Mouse (Mus musculus): ENCODE measurements around the gene Dcaf15. TPM values are rescaled to one million over a fixed set of nuclear protein-coding genes. Genes with fewer than 3 reads are reported as not detected.

Gene Dcaf15
- polyA plus RNA-seq (2012; rRNA removed), result 37.4 and 108 TPM in 2 replicates

- Histone ChIP-seq H3K4me1 (ENCODE audit: control insufficient read depth, insufficient read depth, insufficient read length, low read length) (peaks cover 25% of the 10 kb centered on the region), H3K27me3 (ENCODE audit: control insufficient read depth, insufficient read depth, low read length) (no peaks in the 10 kb centered on the region), H3K36me3 (ENCODE audit: control insufficient read depth, insufficient read depth, low read length) (peaks cover 11% of the 10 kb centered on the region), H3K4me3 (ENCODE audit: low read depth, low read length) (peak within 1 kb of the TSS; percentile 95), H3K27ac (ENCODE audit: insufficient read depth, low read depth, low read length) (peak within 1 kb of the TSS; percentile 99)
- WGBS, result 5% methylated on average over 42 of the region's 42 CpGs
- TF ChIP-seq POLR2A (IDR thresholded peaks at IDR 0.05; ENCODE audit: low read depth, low read length) (peak; percentile 44), CTCF (IDR thresholded peaks at IDR 0.05; ENCODE audit: extremely low read depth, insufficient read length, insufficient replicate concordance, low read depth, low read length) (no peak)
Measured at GRCm38 (mm10) chr8:84104697-84105609, at the start of gene Dcaf15. Gene Dcaf15 (minus strand): TSS chr8:84104768.

GRCm38 (mm10) chr8:84149181-84149580, 44.6 kb upstream of the Dcaf15 start:
- H3K27ac ChIP-seq (ENCODE audit: insufficient read depth, low read depth, low read length), result no peak overlapping the region
- 40% methylated on average over 3 of the region's 3 CpGs for WGBS

GRCm38 (mm10) chr8:84148531-84148850, 43.9 kb upstream of the Dcaf15 start:
- peaks cover 10% of the 10 kb centered on the region for H3K36me3 ChIP-seq (ENCODE audit: control insufficient read depth, insufficient read depth, low read length)
- no peak overlapping the region for H3K4me3 ChIP-seq (ENCODE audit: low read depth, low read length)
- TF ChIP-seq POLR2A (IDR thresholded peaks at IDR 0.05; ENCODE audit: low read depth, low read length) (no peak), CTCF (IDR thresholded peaks at IDR 0.05; ENCODE audit: extremely low read depth, insufficient read length, insufficient replicate concordance, low read depth, low read length) (no peak)
- WGBS, result 74% methylated on average over 5 of the region's 5 CpGs
- H3K4me1 ChIP-seq (ENCODE audit: control insufficient read depth, insufficient read depth, insufficient read length, low read length), result peaks cover 10% of the 10 kb centered on the region
- no peaks in the 10 kb centered on the region for H3K27me3 ChIP-seq (ENCODE audit: control insufficient read depth, insufficient read depth, low read length)
- H3K27ac ChIP-seq (ENCODE audit: insufficient read depth, low read depth, low read length), result no peak overlapping the region

More at GRCm38 (mm10) chr8:84149181-84149580, 44.6 kb upstream of the Dcaf15 start:
- TF ChIP-seq CTCF (IDR thresholded peaks at IDR 0.05; ENCODE audit: extremely low read depth, insufficient read length, insufficient replicate concordance, low read depth, low read length) (no peak), POLR2A (IDR thresholded peaks at IDR 0.05; ENCODE audit: low read depth, low read length) (no peak)
- Histone ChIP-seq H3K27me3 (ENCODE audit: control insufficient read depth, insufficient read depth, low read length) (no peaks in the 10 kb centered on the region), H3K36me3 (ENCODE audit: control insufficient read depth, insufficient read depth, low read length) (peaks cover 4% of the 10 kb centered on the region; the same call in 1 of the 2 replicates), H3K4me3 (ENCODE audit: low read depth, low read length) (no peak overlapping the region), H3K4me1 (ENCODE audit: control insufficient read depth, insufficient read depth, insufficient read length, low read length) (peaks cover 10% of the 10 kb centered on the region)

- Histone ChIP-seq H3K4me1 (ENCODE audit: control insufficient read depth, insufficient read depth, insufficient read length, low read length) (peaks cover 10% of the 10 kb centered on the region), H3K36me3 (ENCODE audit: control insufficient read depth, insufficient read depth, low read length) (peaks cover 15% of the 10 kb centered on the region), H3K4me3 (ENCODE audit: low read depth, low read length) (peak within 1 kb of the TSS; percentile 76), H3K27ac (ENCODE audit: insufficient read depth, low read depth, low read length) (peak within 1 kb of the TSS; percentile 96), H3K27me3 (ENCODE audit: control insufficient read depth, insufficient read depth, low read length) (no peaks in the 10 kb centered on the region)
- TF ChIP-seq POLR2A (IDR thresholded peaks at IDR 0.05; ENCODE audit: low read depth, low read length) (no peak), CTCF (IDR thresholded peaks at IDR 0.05; ENCODE audit: extremely low read depth, insufficient read length, insufficient replicate concordance, low read depth, low read length) (no peak)
- 16% methylated on average over 49 of the region's 49 CpGs for WGBS
Measured at GRCm38 (mm10) chr8:84147769-84148530, 43.4 kb upstream of the Dcaf15 start, which contains the start of the genes Cc2d1a and 4930432K21Rik. Gene Cc2d1a (minus strand): TSS chr8:84147936. Gene 4930432K21Rik (plus strand): TSS chr8:84148025.

- no peaks in the 10 kb centered on the region for H3K27me3 ChIP-seq (ENCODE audit: control insufficient read depth, insufficient read depth, low read length)
- TF ChIP-seq POLR2A (IDR thresholded peaks at IDR 0.05; ENCODE audit: low read depth, low read length) (0 out of 2 replicates have a peak, but pooled peaks have one; percentile 2), CTCF (IDR thresholded peaks at IDR 0.05; ENCODE audit: extremely low read depth, insufficient read length, insufficient replicate concordance, low read depth, low read length) (no peak)
- peaks cover 21% of the 10 kb centered on the region for H3K36me3 ChIP-seq (ENCODE audit: control insufficient read depth, insufficient read depth, low read length)
- peaks cover 10% of the 10 kb centered on the region for H3K4me1 ChIP-seq (ENCODE audit: control insufficient read depth, insufficient read depth, insufficient read length, low read length)
- peak overlapping the region; percentile 96 for H3K27ac ChIP-seq (ENCODE audit: insufficient read depth, low read depth, low read length)
- WGBS, result 1% methylated on average over 14 of the region's 14 CpGs
- H3K4me3 ChIP-seq (ENCODE audit: low read depth, low read length), result peak overlapping the region; percentile 76
Measured at GRCm38 (mm10) chr8:84147324-84147766, 42.8 kb upstream of the Dcaf15 start.

GRCm38 (mm10) chr8:84144636-84145245, 40.2 kb upstream of the Dcaf15 start:
- WGBS, result 76% methylated on average over 8 of the region's 8 CpGs
- Histone ChIP-seq H3K4me1 (ENCODE audit: control insufficient read depth, insufficient read depth, insufficient read length, low read length) (peaks cover 10% of the 10 kb centered on the region), H3K27ac (ENCODE audit: insufficient read depth, low read depth, low read length) (no peak overlapping the region), H3K27me3 (ENCODE audit: control insufficient read depth, insufficient read depth, low read length) (no peaks in the 10 kb centered on the region), H3K4me3 (ENCODE audit: low read depth, low read length) (no peak overlapping the region), H3K36me3 (ENCODE audit: control insufficient read depth, insufficient read depth, low read length) (peaks cover 42% of the 10 kb centered on the region)
- TF ChIP-seq POLR2A (IDR thresholded peaks at IDR 0.05; ENCODE audit: low read depth, low read length) (no peak), CTCF (IDR thresholded peaks at IDR 0.05; ENCODE audit: extremely low read depth, insufficient read length, insufficient replicate concordance, low read depth, low read length) (no peak)
